Mouse (Mus musculus): ENCODE results near the gene Tcf7l1. TPM values are rescaled to one million over a fixed set of nuclear protein-coding genes. Genes with fewer than 3 reads are reported as not detected.

Gene Tcf7l1
- polyA plus RNA-seq, 1 experiment from 2014 or later: 26.5 TPM

- Histone ChIP-seq H3K9me3 (ENCODE audit: control insufficient read depth, low read length) (no peaks in the 10 kb centered on the region), H3K4me3 (ENCODE audit: low read depth, low read length) (no peak overlapping the region), H3K4me1 (replicated peaks; ENCODE audit: control insufficient read depth, insufficient read depth, low read length) (peaks cover 7% of the 10 kb centered on the region), H3K27me3 (replicated peaks; ENCODE audit: control insufficient read depth, insufficient read depth, low read length) (no peaks in the 10 kb centered on the region), H3K27ac (ENCODE audit: low read depth) (no peak overlapping the region), H3K36me3 (ENCODE audit: control insufficient read depth, insufficient read depth, low read length) (no peaks in the 10 kb centered on the region), H3K4me2 (ENCODE audit: low read length) (no peak overlapping the region), H3K9ac (ENCODE audit: low read length) (no peak overlapping the region)
- DNase-seq (ENCODE audit: low spot score): no peak
- no peak for ATAC-seq (replicated peaks; ENCODE audit: low FRiP score, low TSS enrichment, low read depth)
- 76% methylated on average over 4 of the region's 4 CpGs for WGBS
Measured at GRCm38 (mm10) chr6:72732109-72732508, 56.9 kb downstream of the Tcf7l1 start.

DNA sequence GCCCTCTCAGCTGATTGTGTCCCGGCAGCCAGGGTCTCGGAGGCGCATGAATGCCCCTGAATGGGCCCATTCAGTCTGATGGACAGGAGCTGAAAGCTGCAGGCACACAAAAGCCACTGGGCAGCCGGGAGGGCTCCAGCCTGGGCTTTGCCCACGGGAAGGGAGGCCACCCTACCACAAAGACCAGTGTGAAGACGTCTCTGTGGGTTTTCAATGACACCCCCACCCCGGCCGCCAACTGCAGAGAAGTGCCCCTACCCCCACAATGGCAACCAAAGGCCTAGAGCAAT lies 58.5 kb downstream of the Tcf7l1 start:
- ATAC-seq (replicated peaks; ENCODE audit: low FRiP score, low TSS enrichment, low read depth) (no peak), DNase-seq (ENCODE audit: low spot score) (no peak)
- WGBS: 69% methylated on average over 8 of the region's 8 CpGs
- no peak overlapping the region for H3K4me2 ChIP-seq (ENCODE audit: low read length)
- no peak overlapping the region for H3K4me3 ChIP-seq (ENCODE audit: low read depth, low read length)
- H3K4me1 ChIP-seq (replicated peaks; ENCODE audit: control insufficient read depth, insufficient read depth, low read length): peaks cover 7% of the 10 kb centered on the region
- H3K36me3 ChIP-seq (ENCODE audit: control insufficient read depth, insufficient read depth, low read length): no peaks in the 10 kb centered on the region
- H3K27me3 ChIP-seq (replicated peaks; ENCODE audit: control insufficient read depth, insufficient read depth, low read length): no peaks in the 10 kb centered on the region
- no peak overlapping the region for H3K27ac ChIP-seq (ENCODE audit: low read depth)
- no peaks in the 10 kb centered on the region for H3K9me3 ChIP-seq (ENCODE audit: control insufficient read depth, low read length)
- no peak overlapping the region for H3K9ac ChIP-seq (ENCODE audit: low read length)

- no peak overlapping the region for H3K4me3 ChIP-seq (ENCODE audit: low read depth, low read length)
- H3K9ac ChIP-seq (ENCODE audit: low read length): no peak overlapping the region
- 78% methylated on average over 14 of the region's 14 CpGs for WGBS
- H3K4me2 ChIP-seq (ENCODE audit: low read length): no peak overlapping the region
- no peaks in the 10 kb centered on the region for H3K36me3 ChIP-seq (ENCODE audit: control insufficient read depth, insufficient read depth, low read length)
- H3K27me3 ChIP-seq (replicated peaks; ENCODE audit: control insufficient read depth, insufficient read depth, low read length): no peaks in the 10 kb centered on the region
- DNase-seq (ENCODE audit: low spot score) (no peak), ATAC-seq (replicated peaks; ENCODE audit: low FRiP score, low TSS enrichment, low read depth) (no peak)
- H3K9me3 ChIP-seq (ENCODE audit: control insufficient read depth, low read length): no peaks in the 10 kb centered on the region
- peaks cover 8% of the 10 kb centered on the region for H3K4me1 ChIP-seq (replicated peaks; ENCODE audit: control insufficient read depth, insufficient read depth, low read length)
- no peak overlapping the region for H3K27ac ChIP-seq (ENCODE audit: low read depth)
Measured at GRCm38 (mm10) chr6:72729831-72730559, 59.1 kb downstream of the Tcf7l1 start.

GRCm38 (mm10) chr6:72727826-72728225 lies 61.2 kb downstream of the Tcf7l1 start:
- Histone ChIP-seq H3K27me3 (replicated peaks; ENCODE audit: control insufficient read depth, insufficient read depth, low read length) (no peaks in the 10 kb centered on the region), H3K4me3 (ENCODE audit: low read depth, low read length) (no peak overlapping the region), H3K36me3 (ENCODE audit: control insufficient read depth, insufficient read depth, low read length) (no peaks in the 10 kb centered on the region), H3K9me3 (ENCODE audit: control insufficient read depth, low read length) (no peaks in the 10 kb centered on the region), H3K4me2 (ENCODE audit: low read length) (no peak overlapping the region), H3K27ac (ENCODE audit: low read depth) (no peak overlapping the region), H3K4me1 (replicated peaks; ENCODE audit: control insufficient read depth, insufficient read depth, low read length) (peaks cover 15% of the 10 kb centered on the region), H3K9ac (ENCODE audit: low read length) (no peak overlapping the region)
- WGBS: 67% methylated on average over 6 of the region's 6 CpGs
- ATAC-seq (replicated peaks; ENCODE audit: low FRiP score, low TSS enrichment, low read depth): no peak
- DNase-seq (ENCODE audit: low spot score): no peak

DNA sequence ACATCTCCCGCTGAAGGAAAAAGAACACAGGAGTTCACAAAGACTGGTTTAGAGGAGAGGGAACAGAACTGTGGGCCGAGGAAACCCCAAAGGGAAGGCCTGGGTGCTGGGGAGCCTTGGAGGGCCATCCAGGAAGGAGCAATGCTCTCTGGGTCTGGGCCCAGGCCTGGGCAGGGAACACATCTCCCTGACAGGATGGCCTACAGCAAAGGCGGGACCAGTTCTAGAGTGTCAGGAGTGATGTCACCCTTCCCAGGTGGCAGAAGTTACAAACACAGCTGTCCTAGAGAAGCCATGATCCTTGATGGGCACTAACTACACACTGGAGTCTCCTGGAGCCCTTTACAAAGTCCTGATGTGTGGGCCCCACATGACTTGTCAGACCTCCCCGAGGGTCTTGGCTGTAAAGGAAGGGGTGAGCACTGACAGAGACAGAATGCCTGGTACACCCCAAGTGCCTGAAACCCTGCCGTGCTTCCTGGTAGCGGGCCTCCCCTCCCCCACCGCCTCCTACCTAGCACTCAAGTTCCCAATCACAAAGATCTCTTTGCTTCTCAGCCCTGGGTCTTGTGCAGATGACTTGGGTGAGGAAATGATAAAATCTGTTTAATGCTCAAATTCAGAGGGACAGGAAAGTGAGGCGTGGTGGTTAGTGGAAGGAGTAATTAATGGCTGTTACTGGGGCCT lies 64.4 kb downstream of the Tcf7l1 start:
- H3K4me3 ChIP-seq (ENCODE audit: low read depth, low read length): no peak overlapping the region
- H3K9ac ChIP-seq (ENCODE audit: low read length): no peak overlapping the region
- H3K27ac ChIP-seq (ENCODE audit: low read depth): no peak overlapping the region
- no peak overlapping the region for H3K4me2 ChIP-seq (ENCODE audit: low read length)
- 37% methylated on average over 8 of the region's 8 CpGs for WGBS
- no peaks in the 10 kb centered on the region for H3K36me3 ChIP-seq (ENCODE audit: control insufficient read depth, insufficient read depth, low read length)
- H3K4me1 ChIP-seq (replicated peaks; ENCODE audit: control insufficient read depth, insufficient read depth, low read length): peaks cover 21% of the 10 kb centered on the region
- no peaks in the 10 kb centered on the region for H3K27me3 ChIP-seq (replicated peaks; ENCODE audit: control insufficient read depth, insufficient read depth, low read length)
- DNase-seq (ENCODE audit: low spot score) (no peak), ATAC-seq (replicated peaks; ENCODE audit: low FRiP score, low TSS enrichment, low read depth) (no peak)
- H3K9me3 ChIP-seq (ENCODE audit: control insufficient read depth, low read length): no peaks in the 10 kb centered on the region

DNA sequence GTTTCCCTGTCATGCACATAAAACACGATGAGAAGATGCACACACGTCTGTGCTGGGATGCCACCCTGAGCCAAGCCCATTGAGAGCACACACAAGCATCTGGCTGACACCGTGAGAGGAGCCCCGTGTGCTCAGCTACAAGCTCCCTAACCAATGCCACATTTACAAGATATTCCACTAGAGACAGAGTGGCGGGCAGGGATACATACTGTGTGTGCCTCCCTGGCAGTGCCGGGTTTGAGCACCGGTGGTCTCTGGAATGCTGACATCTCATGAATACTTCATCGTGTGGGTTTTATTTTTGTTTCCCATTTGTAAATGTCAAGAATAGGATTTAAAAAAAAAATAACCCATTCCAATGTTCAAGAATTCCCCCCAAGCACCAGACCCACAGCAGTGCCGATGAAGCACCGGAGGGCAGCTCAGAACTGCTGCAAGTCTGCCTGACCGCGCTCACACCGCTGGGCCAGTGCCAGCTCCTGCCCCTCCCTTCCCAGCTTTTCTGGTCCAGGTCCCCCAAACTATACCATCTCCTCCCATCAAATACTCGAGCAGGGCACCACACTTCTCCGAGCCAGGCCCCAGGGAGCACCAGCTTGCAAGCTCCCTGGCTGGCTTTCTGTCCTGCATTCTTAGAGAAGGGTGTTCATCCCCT lies 65.2 kb downstream of the Tcf7l1 start:
- Histone ChIP-seq H3K4me3 (ENCODE audit: low read depth, low read length) (no peak overlapping the region), H3K9me3 (ENCODE audit: control insufficient read depth, low read length) (no peaks in the 10 kb centered on the region), H3K27me3 (replicated peaks; ENCODE audit: control insufficient read depth, insufficient read depth, low read length) (no peaks in the 10 kb centered on the region), H3K4me2 (ENCODE audit: low read length) (no peak overlapping the region), H3K4me1 (replicated peaks; ENCODE audit: control insufficient read depth, insufficient read depth, low read length) (peaks cover 21% of the 10 kb centered on the region), H3K27ac (ENCODE audit: low read depth) (no peak overlapping the region), H3K36me3 (ENCODE audit: control insufficient read depth, insufficient read depth, low read length) (no peaks in the 10 kb centered on the region), H3K9ac (ENCODE audit: low read length) (no peak overlapping the region)
- DNase-seq (ENCODE audit: low spot score) (no peak), ATAC-seq (replicated peaks; ENCODE audit: low FRiP score, low TSS enrichment, low read depth) (no peak)
- 69% methylated on average over 15 of the region's 15 CpGs for WGBS

GRCm38 (mm10) chr6:72723143-72723542 lies 65.9 kb downstream of the Tcf7l1 start:
- H3K4me3 ChIP-seq (ENCODE audit: low read depth, low read length): no peak overlapping the region

DNA sequence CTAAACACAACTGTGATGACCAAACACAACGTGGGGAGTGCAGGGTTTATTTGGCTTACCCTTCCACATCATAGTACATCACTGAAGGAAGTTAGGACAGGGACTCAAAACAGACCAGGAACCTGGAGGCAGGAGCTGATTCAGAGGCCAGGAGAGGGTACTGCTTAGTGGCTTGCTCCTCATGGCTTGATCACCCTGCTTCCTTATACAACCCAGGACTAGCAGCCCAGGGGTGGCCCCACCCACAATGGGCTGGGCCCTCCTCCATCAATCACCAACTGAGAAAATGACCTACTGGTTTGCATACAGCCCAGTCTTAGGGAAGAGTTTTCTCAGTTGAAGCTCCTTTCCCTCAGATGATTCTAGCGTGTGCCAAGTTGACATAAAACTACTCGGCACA lies 68.2 kb downstream of the Tcf7l1 start:
- 75% methylated on average over 3 of the region's 3 CpGs for WGBS
- Histone ChIP-seq H3K4me1 (replicated peaks; ENCODE audit: control insufficient read depth, insufficient read depth, low read length) (peaks cover 24% of the 10 kb centered on the region), H3K9me3 (ENCODE audit: control insufficient read depth, low read length) (0 out of 2 replicates have a peak, but pooled peaks cover 2% of the 10 kb centered on the region), H3K36me3 (ENCODE audit: control insufficient read depth, insufficient read depth, low read length) (peaks cover 7% of the 10 kb centered on the region; the same call in 1 of the 2 replicates), H3K27me3 (replicated peaks; ENCODE audit: control insufficient read depth, insufficient read depth, low read length) (no peaks in the 10 kb centered on the region), H3K9ac (ENCODE audit: low read length) (no peak overlapping the region), H3K27ac (ENCODE audit: low read depth) (no peak overlapping the region), H3K4me2 (ENCODE audit: low read length) (no peak overlapping the region), H3K4me3 (ENCODE audit: low read depth, low read length) (no peak overlapping the region)
- ATAC-seq (replicated peaks; ENCODE audit: low FRiP score, low TSS enrichment, low read depth) (no peak), DNase-seq (ENCODE audit: low spot score) (no peak)

More at GRCm38 (mm10) chr6:72723143-72723542, 65.9 kb downstream of the Tcf7l1 start:
- no peaks in the 10 kb centered on the region for H3K27me3 ChIP-seq (replicated peaks; ENCODE audit: control insufficient read depth, insufficient read depth, low read length)
- no peak overlapping the region for H3K9ac ChIP-seq (ENCODE audit: low read length)
- 77% methylated on average over 4 of the region's 4 CpGs for WGBS
- no peak overlapping the region for H3K4me2 ChIP-seq (ENCODE audit: low read length)
- H3K9me3 ChIP-seq (ENCODE audit: control insufficient read depth, low read length): no peaks in the 10 kb centered on the region
- DNase-seq (ENCODE audit: low spot score) (no peak), ATAC-seq (replicated peaks; ENCODE audit: low FRiP score, low TSS enrichment, low read depth) (no peak)
- no peak overlapping the region for H3K27ac ChIP-seq (ENCODE audit: low read depth)
- no peaks in the 10 kb centered on the region for H3K36me3 ChIP-seq (ENCODE audit: control insufficient read depth, insufficient read depth, low read length)
- H3K4me1 ChIP-seq (replicated peaks; ENCODE audit: control insufficient read depth, insufficient read depth, low read length): peaks cover 24% of the 10 kb centered on the region

Measured in intestine, embryonic 14.5 days (tissue).